Mouse (Mus musculus) retina, adult 2 months (tissue): ENCODE results near the gene Pkd1.

Experiments used
- DNase-seq: peaks from one replicate; pipeline ENCODE4 v3.0.0-alpha.2; 2012; ENCODE audit warnings: low read depth, low spot score

Gene Pkd1

GRCm38 (mm10) chr17:24549618-24550415, at the start of gene Pkd1:
Gene Pkd1 (plus strand): TSS chr17:24549834.
- peak; percentile 100 for DNase-seq

GRCm38 (mm10) chr17:24502208-24502607, 47.4 kb upstream of the Pkd1 start:
- DNase-seq: peak; percentile 65

- DNase-seq: no peak
These were observed 45.5 kb upstream of the Pkd1 start for GRCm38 (mm10) chr17:24504085-24504484.

GRCm38 (mm10) chr17:24505286-24505955, 44.2 kb upstream of the Pkd1 start:
- DNase-seq: no peak

- no peak for DNase-seq
These were observed 43.1 kb upstream of the Pkd1 start for GRCm38 (mm10) chr17:24506332-24507070.

- DNase-seq: no peak
These were observed 42.4 kb upstream of the Pkd1 start for GRCm38 (mm10) chr17:24507129-24507664.

GRCm38 (mm10) chr17:24507806-24508460, 41.7 kb upstream of the Pkd1 start:
- no peak for DNase-seq

- DNase-seq: no peak
These were observed 36.0 kb upstream of the Pkd1 start for GRCm38 (mm10) chr17:24513609-24514008.

- no peak for DNase-seq
These were observed 35.1 kb upstream of the Pkd1 start for GRCm38 (mm10) chr17:24514270-24515257.

GRCm38 (mm10) chr17:24520450-24520849, 29.2 kb upstream of the Pkd1 start:
- no peak for DNase-seq

- DNase-seq: no peak
These were observed 24.9 kb upstream of the Pkd1 start for GRCm38 (mm10) chr17:24524734-24525133.

GRCm38 (mm10) chr17:24527315-24527714, 22.3 kb upstream of the Pkd1 start:
- no peak for DNase-seq

- DNase-seq: peak; percentile 99
These were observed 21.7 kb upstream of the Pkd1 start, which contains the start of gene Traf7 for GRCm38 (mm10) chr17:24527723-24528559. Gene Traf7 (minus strand): TSS chr17:24527938.

- DNase-seq: no peak
These were observed 21.1 kb upstream of the Pkd1 start for GRCm38 (mm10) chr17:24528560-24528918.

- DNase-seq: no peak
These were observed 20.6 kb upstream of the Pkd1 start for GRCm38 (mm10) chr17:24529007-24529451.

- DNase-seq: no peak
These were observed 19.8 kb upstream of the Pkd1 start for GRCm38 (mm10) chr17:24529883-24530282.

- DNase-seq: no peak
These were observed 19.1 kb upstream of the Pkd1 start for GRCm38 (mm10) chr17:24530361-24531050.

- no peak for DNase-seq
These were observed 18.6 kb upstream of the Pkd1 start for GRCm38 (mm10) chr17:24531064-24531463.

- DNase-seq: no peak
These were observed 17.6 kb upstream of the Pkd1 start for GRCm38 (mm10) chr17:24532045-24532444.
